Mouse (Mus musculus) E14TG2a.4 (cell line): ENCODE measurements around the gene 2310061I04Rik.

Source experiments
- H3K27me3 ChIP-seq: 2 replicates; pipeline ENCODE4 v1.6.1; 2014; ENCODE audit warnings: low read length, control low read depth; ENCODE audit not compliant: insufficient read depth
- H3K36me3 ChIP-seq: 2 replicates; pipeline ENCODE4 v1.6.1; 2014; ENCODE audit warnings: low read length, control low read depth; ENCODE audit not compliant: insufficient read depth
- H3K4me1 ChIP-seq: replicated peaks from 2 replicates; pipeline ENCODE4 v1.6.1; 2014; ENCODE audit warnings: low read depth, low read length, control low read depth
- H3K4me3 ChIP-seq: replicated peaks from 2 replicates; pipeline ENCODE4 v1.5.1; 2014; ENCODE audit warnings: mild to moderate bottlenecking, low read length
- H3K9me3 ChIP-seq: 2 replicates; pipeline ENCODE4 v1.6.1; 2014; ENCODE audit warnings: low read length, control low read depth
- CTCF ChIP-seq: conservative IDR thresholded peaks from 2 replicates; pipeline ENCODE4 v1.5.1; 2014; ENCODE audit warnings: low read length
- NANOG ChIP-seq: IDR thresholded peaks from 2 replicates; pipeline ENCODE4 v1.6.1; 2014; ENCODE audit warnings: borderline replicate concordance, low read length, mixed read lengths
- POU5F1 ChIP-seq: IDR thresholded peaks from 2 replicates; pipeline ENCODE4 v1.6.1; 2014; ENCODE audit warnings: low read length, borderline replicate concordance

2310061I04Rik gene

DNA sequence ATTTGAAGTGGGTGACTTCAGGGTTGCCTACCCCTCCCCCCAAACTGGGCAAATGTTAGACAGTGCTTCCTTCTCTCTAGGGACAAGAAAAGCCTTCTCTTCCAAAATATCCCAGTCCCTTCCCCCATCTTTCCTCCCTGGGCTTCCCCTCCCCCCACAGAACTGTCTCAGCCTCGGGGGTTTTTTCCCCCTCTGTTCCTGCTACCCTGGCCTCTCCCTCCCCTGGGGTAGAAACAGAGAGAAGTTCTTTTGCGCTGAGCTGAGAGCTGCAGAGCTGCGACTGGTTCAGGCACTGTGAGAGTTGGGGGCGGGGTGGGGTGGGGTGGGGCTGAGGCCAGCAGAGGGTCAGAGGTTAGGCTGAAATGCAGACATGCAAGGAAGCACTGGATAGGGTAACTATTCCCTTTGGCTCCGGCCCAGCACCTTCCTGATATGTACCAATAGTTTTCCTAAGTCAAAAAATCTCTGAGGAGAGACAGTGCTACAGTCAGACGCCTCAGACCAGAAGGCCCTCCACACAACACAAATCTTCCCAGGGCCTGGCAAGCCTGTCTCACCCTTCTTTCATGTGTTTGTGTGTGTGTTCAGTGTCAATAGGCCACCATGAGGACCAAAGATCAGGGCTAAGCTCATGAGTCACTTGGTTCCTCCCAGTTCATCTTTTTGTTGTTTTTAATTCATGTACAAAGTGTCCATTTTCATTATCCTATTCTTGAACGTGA lies 27.7 kb downstream of the 2310061I04Rik start:
- H3K27me3 ChIP-seq = peaks cover 11% of the 10 kb centered on the region
- TF ChIP-seq NANOG = no peak
- no peak for TF ChIP-seq CTCF
- TF ChIP-seq POU5F1 = no peak

DNA sequence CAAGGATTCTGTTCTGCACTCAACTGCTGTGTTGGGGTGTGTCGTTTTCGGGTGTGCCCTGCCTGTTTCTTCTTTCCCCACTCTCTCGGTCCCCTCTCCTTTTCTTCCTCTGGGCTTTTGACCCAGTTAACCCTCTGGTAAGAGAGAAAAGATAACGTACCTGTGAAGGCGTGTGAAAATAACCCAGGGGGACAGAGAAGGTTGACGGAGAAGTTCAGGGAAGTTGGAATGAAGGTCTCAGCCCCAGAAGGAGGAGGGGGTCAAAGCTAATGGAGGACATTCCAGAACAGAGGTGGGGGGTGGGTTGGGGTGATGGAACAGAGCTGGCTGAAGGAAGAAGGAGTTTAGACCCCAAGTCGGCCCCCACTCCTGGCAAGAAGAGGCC lies 28.3 kb downstream of the 2310061I04Rik start:
- H3K4me3 ChIP-seq = peak overlapping the region; percentile 88
- H3K4me1 ChIP-seq = peaks cover 82% of the 10 kb centered on the region
- peaks cover 43% of the 10 kb centered on the region for H3K36me3 ChIP-seq
- TF ChIP-seq NANOG (no peak), CTCF (no peak), POU5F1 (no peak)
- H3K9me3 ChIP-seq = no peaks in the 10 kb centered on the region
- H3K27me3 ChIP-seq = peaks cover 11% of the 10 kb centered on the region

More for the DNA sequence above, 27.7 kb downstream of the 2310061I04Rik start:
- no peaks in the 10 kb centered on the region for H3K9me3 ChIP-seq
- peak overlapping the region; percentile 88 for H3K4me3 ChIP-seq
- peaks cover 82% of the 10 kb centered on the region for H3K4me1 ChIP-seq
- H3K36me3 ChIP-seq = peaks cover 47% of the 10 kb centered on the region

DNA sequence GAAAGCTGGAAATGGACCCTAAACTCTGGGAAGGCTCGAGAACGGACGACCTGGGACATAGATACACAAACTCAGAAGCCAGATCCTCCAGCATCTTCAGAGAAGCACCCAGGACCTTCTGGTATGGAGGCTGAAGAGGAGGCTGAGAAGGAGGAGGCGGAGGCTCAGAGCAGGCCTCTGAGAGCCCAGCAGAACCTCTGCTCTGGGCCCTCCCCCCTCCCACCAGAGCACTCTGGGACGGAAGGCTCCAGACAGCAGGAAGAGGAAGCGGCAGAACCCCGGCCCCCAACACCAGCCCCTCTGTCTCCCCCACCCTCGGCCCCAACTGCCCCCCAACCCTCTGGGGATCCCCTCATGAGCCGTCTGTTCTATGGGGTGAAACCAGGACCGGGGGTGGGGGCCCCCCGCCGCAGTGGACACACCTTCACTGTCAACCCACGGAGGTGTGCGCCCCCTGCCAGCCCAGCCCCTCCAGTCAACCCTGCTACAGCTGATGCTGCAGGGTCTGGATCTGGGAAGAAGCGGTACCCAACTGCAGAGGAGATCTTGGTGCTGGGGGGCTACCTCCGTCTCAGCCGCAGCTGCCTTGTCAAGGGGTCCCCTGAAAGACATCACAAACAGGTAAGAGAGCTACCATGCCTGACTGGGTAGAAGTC lies 28.9 kb downstream of the 2310061I04Rik start:
- Histone ChIP-seq H3K9me3 (no peaks in the 10 kb centered on the region), H3K36me3 (peaks cover 45% of the 10 kb centered on the region), H3K4me1 (peaks cover 84% of the 10 kb centered on the region), H3K27me3 (peaks cover 11% of the 10 kb centered on the region), H3K4me3 (peak overlapping the region; percentile 88)
- TF ChIP-seq NANOG (no peak), CTCF (no peak)

- Histone ChIP-seq H3K9me3 (no peaks in the 10 kb centered on the region), H3K36me3 (peaks cover 39% of the 10 kb centered on the region), H3K27me3 (peaks cover 11% of the 10 kb centered on the region), H3K4me1 (peaks cover 86% of the 10 kb centered on the region), H3K4me3 (peak overlapping the region; percentile 88)
- TF ChIP-seq CTCF (0 out of 2 replicates have a peak, but pooled peaks have one; percentile 4), POU5F1 (no peak), NANOG (no peak)
These were observed 30.0 kb downstream of the 2310061I04Rik start for GRCm38 (mm10) chr17:35866911-35867890.

GRCm38 (mm10) chr17:35866281-35866831 lies 30.9 kb downstream of the 2310061I04Rik start:
- Histone ChIP-seq H3K36me3 (peaks cover 33% of the 10 kb centered on the region), H3K27me3 (peaks cover 11% of the 10 kb centered on the region), H3K9me3 (no peaks in the 10 kb centered on the region), H3K4me1 (peaks cover 86% of the 10 kb centered on the region), H3K4me3 (peak overlapping the region; percentile 88)
- no peak for TF ChIP-seq NANOG
- TF ChIP-seq POU5F1 = no peak
- no peak for TF ChIP-seq CTCF

- H3K4me1 ChIP-seq = peaks cover 80% of the 10 kb centered on the region
- TF ChIP-seq NANOG = no peak
- no peak for TF ChIP-seq POU5F1
- TF ChIP-seq CTCF = no peak
- H3K9me3 ChIP-seq = no peaks in the 10 kb centered on the region
- H3K36me3 ChIP-seq = peaks cover 29% of the 10 kb centered on the region
- peaks cover 11% of the 10 kb centered on the region for H3K27me3 ChIP-seq
- H3K4me3 ChIP-seq = peak within 1 kb of the TSS; percentile 88
These were observed 31.6 kb downstream of the 2310061I04Rik start, which contains the start of gene Ppp1r18 for GRCm38 (mm10) chr17:35865481-35866280. Ppp1r18 (plus strand) TSS chr17:35865593.

GRCm38 (mm10) chr17:35864832-35865353 lies 32.3 kb downstream of the 2310061I04Rik start:
- Histone ChIP-seq H3K9me3 (no peaks in the 10 kb centered on the region), H3K36me3 (peaks cover 31% of the 10 kb centered on the region), H3K27me3 (peaks cover 11% of the 10 kb centered on the region), H3K4me3 (peak overlapping the region; percentile 88), H3K4me1 (peaks cover 80% of the 10 kb centered on the region)
- TF ChIP-seq CTCF = no peak
- no peak for TF ChIP-seq POU5F1
- no peak for TF ChIP-seq NANOG
